In genomic region chr19:8788521-8788920, GRCm38 (mm10) we compare ENCODE assay signal across 13 mouse cellular contexts. TPM values are rescaled to one million over a fixed set of nuclear protein-coding genes. Genes with fewer than 3 reads are reported as not detected.
DNase-seq lines count a peak whose midpoint lies in the region; ATAC-seq and TF ChIP-seq lines count a peak whose summit lies in the region.
"Had no signal": no experiment of that assay in that cellular context is flagged by ENCODE, and none has a peak within 500 bp of the region (broad histone marks: within the 10 kb centered on the region; RNA-seq: fewer than 3 reads in every experiment).

No protein-coding gene starts in this region.

- dilution Hi-C loops in CH12.LX (cut with MboI; ENCODE audit: extremely low pct_ligation_motif_present, extremely low pct_unique_long_range_greater_than_20kb, low sequenced_read_pairs), result no loop called here

- no peak for TF ChIP-seq CTCF in CH12.LX (conservative IDR thresholded peaks at IDR 0.05 in 1 of 2, IDR thresholded peaks at IDR 0.05 in 1 of 2; ENCODE audit: low read depth in 2 of 2, low read length in 2 of 2)

- H3K79me2 ChIP-seq in CH12.LX (replicated peaks; ENCODE audit: control insufficient read depth, extremely low read depth, insufficient read depth, poor library complexity, severe bottlenecking), result no peaks in the 10 kb centered on the region; the same call in 1 of the 2 replicates

- H3K27ac ChIP-seq in forebrain, embryonic 10.5 days, result peak overlapping the region; percentile 40; the same call in 1 of the 2 replicates
- no peak overlapping the region for H3K27ac ChIP-seq in forebrain, embryonic 11.5 days (ENCODE audit: low read depth, low read length)
- H3K27ac ChIP-seq in CH12.LX (ENCODE audit: insufficient read depth, low read depth), result no peak overlapping the region
- peak overlapping the region; percentile 20; the same call in 1 of the 2 replicates for H3K27ac ChIP-seq in hindbrain, embryonic 11.5 days (ENCODE audit: low read depth, low read length)
- H3K27ac ChIP-seq: embryonic facial prominence, embryonic 13.5 days; stomach, embryonic 15.5 days had no signal

- no peak for ATAC-seq in forebrain, embryonic 11.5 days (replicated peaks; ENCODE audit: low FRiP score)
- no peak for ATAC-seq in hindbrain, embryonic 11.5 days (ENCODE audit: low FRiP score)

- no peaks in the 10 kb centered on the region for H3K9me3 ChIP-seq in forebrain, embryonic 10.5 days
- no peaks in the 10 kb centered on the region for H3K9me3 ChIP-seq in forebrain, embryonic 11.5 days (ENCODE audit: control insufficient read depth, low read length)
- H3K9me3 ChIP-seq in CH12.LX (replicated peaks; ENCODE audit: low read length), result peaks cover 6% of the 10 kb centered on the region
- H3K9me3 ChIP-seq in hindbrain, embryonic 11.5 days (ENCODE audit: control insufficient read depth, low read length), result no peaks in the 10 kb centered on the region
- H3K9me3 ChIP-seq: embryonic facial prominence, embryonic 13.5 days; heart, embryonic 12.5 days; stomach, embryonic 15.5 days had no signal

- TF ChIP-seq POLR2A in CH12.LX (IDR thresholded peaks at IDR 0.05; ENCODE audit: low read depth, low read length), result no peak

- H3K36me3 ChIP-seq in forebrain, embryonic 10.5 days (replicated peaks), result peaks cover 40% of the 10 kb centered on the region
- H3K36me3 ChIP-seq in forebrain, embryonic 11.5 days (ENCODE audit: control insufficient read depth, insufficient read depth, low read length), result peaks cover 8% of the 10 kb centered on the region; the same call in 1 of the 2 replicates
- peaks cover 12 to 33% of the 10 kb centered on the region in 2 experiments for H3K36me3 ChIP-seq in CH12.LX (replicated peaks in 1 of 2; ENCODE audit: control insufficient read depth in 1 of 2, insufficient read depth in 1 of 2, low read length in 1 of 2)
- H3K36me3 ChIP-seq in hindbrain, embryonic 11.5 days (ENCODE audit: control insufficient read depth, insufficient read depth, low read length), result peaks cover 7% of the 10 kb centered on the region; the same call in 1 of the 2 replicates

- in situ Hi-C loops in CH12.LX (cut with MboI; ENCODE audit: low pct_ligation_motif_present, low pct_unique_long_range_greater_than_20kb, low sequenced_read_pairs), result no loop called here

- no peak overlapping the region for H3K4me3 ChIP-seq in forebrain, embryonic 10.5 days
- H3K4me3 ChIP-seq in forebrain, embryonic 11.5 days (ENCODE audit: low read depth, low read length), result no peak overlapping the region
- H3K4me3 ChIP-seq in CH12.LX (replicated peaks in 1 of 3; ENCODE audit: low read depth in 2 of 3, low read length in 2 of 3, poor library complexity in 1 of 3), result no peak overlapping the region
- no peak overlapping the region for H3K4me3 ChIP-seq in hindbrain, embryonic 11.5 days (ENCODE audit: low read depth, low read length)
- H3K4me3 ChIP-seq: embryonic facial prominence, embryonic 13.5 days; heart, embryonic 12.5 days; stomach, embryonic 15.5 days had no signal

- H3K9ac ChIP-seq in forebrain, embryonic 11.5 days (ENCODE audit: low read length), result no peak overlapping the region
- H3K9ac ChIP-seq in CH12.LX (ENCODE audit: insufficient read depth, low read depth), result no peak overlapping the region
- H3K9ac ChIP-seq in hindbrain, embryonic 11.5 days (ENCODE audit: low read depth, low read length), result no peak overlapping the region
- H3K9ac ChIP-seq: embryonic facial prominence, embryonic 13.5 days; heart, embryonic 12.5 days; stomach, embryonic 15.5 days had no signal

- peaks cover 25% of the 10 kb centered on the region for H3K4me1 ChIP-seq in forebrain, embryonic 10.5 days
- no peaks in the 10 kb centered on the region for H3K4me1 ChIP-seq in forebrain, embryonic 11.5 days (replicated peaks; ENCODE audit: control insufficient read depth, insufficient read depth, low read length)
- peaks cover 2 to 17% of the 10 kb centered on the region in 2 experiments; a peak in 3 of 4 replicates for H3K4me1 ChIP-seq in CH12.LX (ENCODE audit: control insufficient read depth in 1 of 2, insufficient read depth in 2 of 2)
- H3K4me1 ChIP-seq in hindbrain, embryonic 11.5 days (replicated peaks; ENCODE audit: control insufficient read depth, insufficient read depth, low read length), result no peaks in the 10 kb centered on the region
- H3K4me1 ChIP-seq: stomach, embryonic 15.5 days had no signal

- WGBS in forebrain, embryonic 10.5 days, result 21% methylated on average over 3 of the region's 3 CpGs
- WGBS in forebrain, embryonic 11.5 days, result 18% methylated on average over 3 of the region's 3 CpGs
- WGBS in hindbrain, embryonic 11.5 days, result 20% methylated on average over 3 of the region's 3 CpGs

- no peak for TF ChIP-seq EP300 in CH12.LX (IDR thresholded peaks at IDR 0.05; ENCODE audit: low read length)

- peak; percentile 21 for DNase-seq in forebrain, embryonic 10.5 days (ENCODE audit: extremely low spot score, low spot score)
- DNase-seq in forebrain, embryonic 11.5 days (ENCODE audit: low spot score), result no peak
- no peak for DNase-seq in CH12.LX (ENCODE audit: extremely low read depth)
- peak; percentile 72 for DNase-seq in brain, adult 2 months (ENCODE audit: low read depth, low spot score)
- peak; percentile 35 for DNase-seq in hindbrain, embryonic 11.5 days (ENCODE audit: low spot score)
- no peak for DNase-seq in adrenal gland, postnatal 25 days
- no peak for DNase-seq in heart, adult 9 months (ENCODE audit: low spot score in 2 of 2)
- DNase-seq in layer of hippocampus, adult 9-10 months (ENCODE audit: low spot score), result no peak
- DNase-seq: lung, postnatal 14 days; right cerebral cortex, postnatal 25 days had no signal

- no peak for TF ChIP-seq RAD21 in CH12.LX (IDR thresholded peaks at IDR 0.05; ENCODE audit: low read depth, low read length)

- H3K4me2 ChIP-seq in forebrain, embryonic 11.5 days (ENCODE audit: low read depth, low read length, severe bottlenecking), result no peak overlapping the region
- H3K4me2 ChIP-seq in CH12.LX (ENCODE audit: insufficient read depth, low read depth, poor library complexity, severe bottlenecking), result no peak overlapping the region
- no peak overlapping the region for H3K4me2 ChIP-seq in hindbrain, embryonic 11.5 days (replicated peaks; ENCODE audit: low read depth, low read length)
- H3K4me2 ChIP-seq: embryonic facial prominence, embryonic 13.5 days; heart, embryonic 12.5 days; stomach, embryonic 15.5 days had no signal

- no peaks in the 10 kb centered on the region for H3K27me3 ChIP-seq in forebrain, embryonic 10.5 days (ENCODE audit: poor library complexity, severe bottlenecking)
- no peaks in the 10 kb centered on the region for H3K27me3 ChIP-seq in forebrain, embryonic 11.5 days (ENCODE audit: control insufficient read depth, insufficient read depth, low read length)
- H3K27me3 ChIP-seq in CH12.LX (replicated peaks), result no peaks in the 10 kb centered on the region
- H3K27me3 ChIP-seq in hindbrain, embryonic 11.5 days (ENCODE audit: control insufficient read depth, insufficient read depth, low read length), result no peaks in the 10 kb centered on the region
- H3K27me3 ChIP-seq: embryonic facial prominence, embryonic 13.5 days; heart, embryonic 12.5 days; stomach, embryonic 15.5 days had no signal

TF ChIP-seq in CH12.LX, 34 proteins besides CTCF, POLR2A, EP300 and RAD21 (continues in another document):
- TF ChIP-seq PAX5 (IDR thresholded peaks at IDR 0.05; ENCODE audit: low read length), result no peak
- no peak for TF ChIP-seq MEF2A (IDR thresholded peaks at IDR 0.05; ENCODE audit: borderline replicate concordance, low read depth, low read length)

RNA-seq across cellular contexts. Expression of gene Taf6l, which starts 2.3 kb away (rescaled TPM):
- polyA plus RNA-seq in forebrain, embryonic 10.5 days (2016; fragmentation: Nextera tagmentation; extraction: Ambion mirVana), result 48.6 and 49.4 TPM in 2 replicates
- polyA plus RNA-seq in forebrain, embryonic 11.5 days (2014; fragmentation: Nextera tagmentation; extraction: Ambion mirVana), result 30.9 and 36.7 TPM in 2 replicates
- total RNA-seq in CH12.LX (2012; rRNA removed), result 25.5 and 29.2 TPM in 2 replicates
- 20.4 and 22.2 TPM in 2 replicates for total RNA-seq in CH12.LX (2014; rRNA removed)
- 24.8 and 25.7 TPM in 2 replicates for polyA plus RNA-seq in CH12.LX (2012; ENCODE audit: insufficient read length, low read depth)
- polyA plus RNA-seq in hindbrain, embryonic 11.5 days (2014; fragmentation: Nextera tagmentation; extraction: Ambion mirVana), result 15.4 and 17.1 TPM in 2 replicates
- 15.1 and 23.1 TPM in 2 replicates for total RNA-seq in adrenal gland, postnatal 25 days (2021)

RNA-seq across cellular contexts. Expression of gene Polr2g, which starts 9.9 kb away (rescaled TPM):
- 173 and 180 TPM in 2 replicates for polyA plus RNA-seq in forebrain, embryonic 10.5 days (2016; fragmentation: Nextera tagmentation; extraction: Ambion mirVana)
- 151 and 156 TPM in 2 replicates for polyA plus RNA-seq in forebrain, embryonic 11.5 days (2014; fragmentation: Nextera tagmentation; extraction: Ambion mirVana)
- total RNA-seq in CH12.LX (2012; rRNA removed) (157 and 162 TPM in 2 replicates), CH12.LX (2014; rRNA removed) (173 and 182 TPM in 2 replicates)
- 138 and 148 TPM in 2 replicates for polyA plus RNA-seq in CH12.LX (2012; ENCODE audit: insufficient read length, low read depth)
- polyA plus RNA-seq in hindbrain, embryonic 11.5 days (2014; fragmentation: Nextera tagmentation; extraction: Ambion mirVana), result 184 and 194 TPM in 2 replicates
- total RNA-seq in adrenal gland, postnatal 25 days (2021), result 96.3 and 103 TPM in 2 replicates

RNA-seq across cellular contexts. Expression of gene Zbtb3, which starts 13.8 kb away (rescaled TPM):
- 6.6 and 6.8 TPM in 2 replicates for polyA plus RNA-seq in forebrain, embryonic 10.5 days (2016; fragmentation: Nextera tagmentation; extraction: Ambion mirVana)
- polyA plus RNA-seq in forebrain, embryonic 11.5 days (2014; fragmentation: Nextera tagmentation; extraction: Ambion mirVana), result 5.4 and 5.9 TPM in 2 replicates
- total RNA-seq in CH12.LX (2012; rRNA removed), result 2.4 and 2.5 TPM in 2 replicates
- 1.1 and 2.2 TPM in 2 replicates for total RNA-seq in CH12.LX (2014; rRNA removed)
- 1.2 and 1.3 TPM in 2 replicates for polyA plus RNA-seq in CH12.LX (2012; ENCODE audit: insufficient read length, low read depth)
- 5.7 and 7.5 TPM in 2 replicates for polyA plus RNA-seq in hindbrain, embryonic 11.5 days (2014; fragmentation: Nextera tagmentation; extraction: Ambion mirVana)
- 2.4 and 3.9 TPM in 2 replicates for total RNA-seq in adrenal gland, postnatal 25 days (2021)

RNA-seq across cellular contexts. Expression of gene Tmem179b, which starts 14.3 kb away (rescaled TPM):
- polyA plus RNA-seq in forebrain, embryonic 10.5 days (2016; fragmentation: Nextera tagmentation; extraction: Ambion mirVana), result 47.4 and 49.5 TPM in 2 replicates
- 38.9 and 49.8 TPM in 2 replicates for polyA plus RNA-seq in forebrain, embryonic 11.5 days (2014; fragmentation: Nextera tagmentation; extraction: Ambion mirVana)
- total RNA-seq in CH12.LX (2012; rRNA removed), result 50.8 and 54.4 TPM in 2 replicates
- total RNA-seq in CH12.LX (2014; rRNA removed), result 85.7 and 105 TPM in 2 replicates
- polyA plus RNA-seq in CH12.LX (2012; ENCODE audit: insufficient read length, low read depth), result 49.8 and 72.0 TPM in 2 replicates
- polyA plus RNA-seq in hindbrain, embryonic 11.5 days (2014; fragmentation: Nextera tagmentation; extraction: Ambion mirVana), result 46.4 and 50.8 TPM in 2 replicates
- total RNA-seq in adrenal gland, postnatal 25 days (2021), result 56.4 and 75.9 TPM in 2 replicates

RNA-seq across cellular contexts. Expression of gene Tmem223, which starts 17.7 kb away (rescaled TPM):
- polyA plus RNA-seq in forebrain, embryonic 10.5 days (2016; fragmentation: Nextera tagmentation; extraction: Ambion mirVana), result 170 TPM in 2 replicates
- 181 and 182 TPM in 2 replicates for polyA plus RNA-seq in forebrain, embryonic 11.5 days (2014; fragmentation: Nextera tagmentation; extraction: Ambion mirVana)
- total RNA-seq in CH12.LX (2012; rRNA removed), result 56.5 and 58.7 TPM in 2 replicates
- 86.6 and 106 TPM in 2 replicates for total RNA-seq in CH12.LX (2014; rRNA removed)
- 43.3 and 45.7 TPM in 2 replicates for polyA plus RNA-seq in CH12.LX (2012; ENCODE audit: insufficient read length, low read depth)
- polyA plus RNA-seq in hindbrain, embryonic 11.5 days (2014; fragmentation: Nextera tagmentation; extraction: Ambion mirVana), result 192 and 194 TPM in 2 replicates
- 122 and 123 TPM in 2 replicates for total RNA-seq in adrenal gland, postnatal 25 days (2021)

Comparison
In these comparisons a context has a peak if more than half of its experiments do, and no peak if none do; other contexts are left out.
1. DNase-seq: peak in forebrain, embryonic 10.5 days (single experiment), brain, adult 2 months (single experiment) and hindbrain, embryonic 11.5 days (single experiment); none in forebrain, embryonic 11.5 days (single experiment), CH12.LX (single experiment), adrenal gland, postnatal 25 days (single experiment), heart, adult 9 months (0 of 2) and layer of hippocampus, adult 9-10 months (single experiment).
2. H3K27ac ChIP-seq: peak in forebrain, embryonic 10.5 days (single experiment) and hindbrain, embryonic 11.5 days (single experiment); none in forebrain, embryonic 11.5 days (single experiment) and CH12.LX (single experiment).